Mouse (Mus musculus) intestine, embryonic 15.5 days (tissue): ENCODE data around the gene Cdh3. TPM values are rescaled to one million over a fixed set of nuclear protein-coding genes. Genes with fewer than 3 reads are reported as not detected.
"Not testable (repeated sequence)": the region's sequence is repeated elsewhere in the genome, so short reads cannot be mapped to it uniquely, and the experiment has no call there.

Experiments used
- ATAC-seq: fragments of 200-750 bp; cut with Nextera tagmentation; 2 replicates; pipeline ENCODE4 v1.8.0; 2017; ENCODE audit warnings: moderate TSS enrichment, moderate library complexity
- H3K27ac ChIP-seq: fragments of 300-500 bp; sonication (generic); 2 replicates; pipeline ENCODE4 v1.5.1; 2015; ENCODE audit warnings: mild to moderate bottlenecking, inconsistent platforms
- H3K27me3 ChIP-seq: fragments of 300-500 bp; sonication (generic); replicated peaks from 2 replicates; pipeline ENCODE4 v1.6.1; 2015; ENCODE audit warnings: inconsistent platforms
- H3K36me3 ChIP-seq: fragments of 300-500 bp; sonication (generic); 2 replicates; pipeline ENCODE4 v1.6.1; 2015; ENCODE audit warnings: inconsistent platforms
- H3K4me1 ChIP-seq: fragments of 300-500 bp; sonication (generic); replicated peaks from 2 replicates; pipeline ENCODE4 v1.6.1; 2015; ENCODE audit warnings: inconsistent platforms
- H3K4me2 ChIP-seq: fragments of 300-500 bp; sonication (generic); replicated peaks from 2 replicates; pipeline ENCODE4 v1.6.1; 2015; ENCODE audit warnings: mild to moderate bottlenecking, inconsistent platforms
- H3K4me3 ChIP-seq: fragments of 300-500 bp; sonication (generic); replicated peaks from 2 replicates; pipeline ENCODE4 v1.5.1; 2015; ENCODE audit warnings: inconsistent platforms
- H3K9ac ChIP-seq: fragments of 300-500 bp; sonication (generic); 2 replicates; pipeline ENCODE4 v1.6.1; 2015; ENCODE audit warnings: inconsistent platforms
- H3K9me3 ChIP-seq: fragments of 300-500 bp; sonication (generic); 2 replicates; pipeline ENCODE4 v1.6.1; 2016; ENCODE audit warnings: inconsistent platforms
- WGBS: fragments of 180-500 bp; shearing (Covaris S2); methylation state at CpG from one replicate; pipeline ENCODE4 v1.1.7; 2015; 5-methylcytosine and 5-hydroxymethylcytosine counted together
- polyA plus RNA-seq: library from polyadenylated mRNA; unstranded; fragments of >200 nt; fragmentation: Nextera tagmentation; extraction: Ambion mirVana; gene quantifications from 2 replicates; pipeline ENCODE4 v1.2.1, GENCODE M21; 2015

Cdh3 gene
- polyA plus RNA-seq, 1 experiment from 2014 or later = 17.5 TPM

GRCm38 (mm10) chr8:106581344-106582088 lies 70.8 kb downstream of the Cdh3 start:
- Histone ChIP-seq H3K9ac (no peak overlapping the region), H3K27ac (peak overlapping the region; percentile 67; the same call in 1 of the 2 replicates), H3K27me3 (no peaks in the 10 kb centered on the region), H3K36me3 (no peaks in the 10 kb centered on the region), H3K4me2 (no peak overlapping the region), H3K9me3 (no peaks in the 10 kb centered on the region), H3K4me3 (no peak overlapping the region), H3K4me1 (peaks cover 13% of the 10 kb centered on the region)
- peak; percentile 53 for ATAC-seq
- WGBS = 56% methylated on average over 6 of the region's 6 CpGs

DNA sequence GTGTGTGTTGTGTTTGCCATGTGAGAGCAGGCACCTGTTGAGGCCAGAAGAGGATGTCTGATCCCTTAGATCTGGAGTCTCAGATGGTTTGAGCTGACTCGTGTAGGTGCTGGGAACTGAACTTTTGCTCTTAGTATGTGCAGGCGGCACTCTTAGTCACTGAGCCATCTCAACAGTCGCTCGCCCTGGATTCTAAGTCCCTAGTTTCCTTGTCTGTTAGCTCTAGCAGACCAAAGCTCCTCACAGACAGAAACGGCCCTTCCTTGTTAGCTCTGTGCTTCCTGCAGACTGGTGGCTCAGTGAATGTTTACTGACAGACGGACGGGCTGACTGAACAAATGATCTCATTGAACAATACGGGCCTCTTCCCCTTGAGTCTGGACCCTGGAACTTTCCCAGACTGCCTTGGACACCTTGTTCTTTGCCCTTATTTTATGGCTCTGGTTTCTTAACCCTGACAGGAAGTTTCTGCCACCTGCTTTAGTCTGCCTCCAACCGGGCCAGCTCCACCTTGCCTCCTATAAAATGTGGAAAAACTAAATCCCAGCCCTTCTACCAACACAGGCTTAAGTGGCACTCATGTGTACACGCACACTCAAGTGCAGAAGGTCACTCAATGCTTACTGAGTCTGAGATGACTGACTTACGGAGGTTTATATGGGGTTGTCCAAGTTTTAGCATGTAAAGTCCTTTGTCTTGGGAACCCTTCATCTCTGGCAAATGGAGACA lies 74.4 kb downstream of the Cdh3 start:
- Histone ChIP-seq H3K4me3 (no peak overlapping the region), H3K27me3 (no peaks in the 10 kb centered on the region), H3K27ac (peak overlapping the region; percentile 87), H3K4me2 (no peak overlapping the region), H3K4me1 (peaks cover 3% of the 10 kb centered on the region; the same call in 1 of the 2 replicates), H3K9ac (no peak overlapping the region), H3K9me3 (no peaks in the 10 kb centered on the region), H3K36me3 (no peaks in the 10 kb centered on the region)
- ATAC-seq = peak; percentile 89
- 43% methylated on average over 11 of the region's 11 CpGs for WGBS

DNA sequence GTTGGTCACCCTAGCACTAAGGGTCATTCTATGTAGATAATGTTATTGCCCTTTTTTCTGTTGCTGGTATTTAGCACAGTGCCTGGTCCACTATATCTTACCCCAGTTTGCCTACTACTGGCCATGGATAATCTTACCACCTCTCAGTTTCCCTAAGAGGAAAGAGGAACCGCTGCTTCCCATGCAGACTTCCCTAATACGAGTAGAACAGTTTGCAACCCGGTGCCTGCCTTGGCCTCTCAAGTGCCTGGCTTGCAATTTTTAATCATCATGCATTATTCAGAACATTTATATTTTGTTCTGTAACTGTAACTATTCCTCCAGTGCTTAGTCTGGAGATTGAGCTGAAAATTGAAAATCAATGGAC lies 75.0 kb downstream of the Cdh3 start:
- no peak overlapping the region for H3K4me2 ChIP-seq
- H3K4me1 ChIP-seq = peaks cover 3% of the 10 kb centered on the region; the same call in 1 of the 2 replicates
- peak overlapping the region; percentile 80 for H3K27ac ChIP-seq
- H3K27me3 ChIP-seq = no peaks in the 10 kb centered on the region
- no peak overlapping the region for H3K4me3 ChIP-seq
- H3K9ac ChIP-seq = no peak overlapping the region
- H3K9me3 ChIP-seq = no peaks in the 10 kb centered on the region
- no peaks in the 10 kb centered on the region for H3K36me3 ChIP-seq
- 84% methylated on average over 3 of the region's 3 CpGs for WGBS
- no peak for ATAC-seq

DNA sequence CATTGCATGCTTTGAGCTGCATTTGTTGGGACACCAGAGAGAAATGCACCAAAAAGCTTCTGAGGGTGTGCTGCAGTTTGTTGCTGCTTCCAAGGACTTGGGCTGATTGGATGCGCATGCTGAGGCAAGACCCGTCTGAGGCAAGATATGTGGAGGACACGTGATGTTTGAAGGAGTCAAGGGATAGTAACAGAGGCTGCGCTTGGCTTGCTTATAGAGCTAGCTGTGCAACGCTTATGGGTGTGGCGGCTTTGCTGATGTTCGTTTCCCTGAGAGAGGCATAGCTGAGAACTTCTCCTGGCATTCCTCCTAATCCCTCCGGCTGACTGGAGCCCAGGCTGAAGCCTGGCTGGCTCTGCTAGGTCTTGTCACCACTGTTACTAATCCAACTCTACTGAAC lies 76.2 kb downstream of the Cdh3 start:
- Histone ChIP-seq H3K4me3 (no peak overlapping the region), H3K36me3 (no peaks in the 10 kb centered on the region), H3K27me3 (no peaks in the 10 kb centered on the region), H3K4me1 (no peaks in the 10 kb centered on the region; the same call in 1 of the 2 replicates), H3K27ac (no peak overlapping the region), H3K4me2 (no peak overlapping the region), H3K9me3 (no peaks in the 10 kb centered on the region), H3K9ac (no peak overlapping the region)
- 75% methylated on average over 8 of the region's 8 CpGs for WGBS
- no peak for ATAC-seq

DNA sequence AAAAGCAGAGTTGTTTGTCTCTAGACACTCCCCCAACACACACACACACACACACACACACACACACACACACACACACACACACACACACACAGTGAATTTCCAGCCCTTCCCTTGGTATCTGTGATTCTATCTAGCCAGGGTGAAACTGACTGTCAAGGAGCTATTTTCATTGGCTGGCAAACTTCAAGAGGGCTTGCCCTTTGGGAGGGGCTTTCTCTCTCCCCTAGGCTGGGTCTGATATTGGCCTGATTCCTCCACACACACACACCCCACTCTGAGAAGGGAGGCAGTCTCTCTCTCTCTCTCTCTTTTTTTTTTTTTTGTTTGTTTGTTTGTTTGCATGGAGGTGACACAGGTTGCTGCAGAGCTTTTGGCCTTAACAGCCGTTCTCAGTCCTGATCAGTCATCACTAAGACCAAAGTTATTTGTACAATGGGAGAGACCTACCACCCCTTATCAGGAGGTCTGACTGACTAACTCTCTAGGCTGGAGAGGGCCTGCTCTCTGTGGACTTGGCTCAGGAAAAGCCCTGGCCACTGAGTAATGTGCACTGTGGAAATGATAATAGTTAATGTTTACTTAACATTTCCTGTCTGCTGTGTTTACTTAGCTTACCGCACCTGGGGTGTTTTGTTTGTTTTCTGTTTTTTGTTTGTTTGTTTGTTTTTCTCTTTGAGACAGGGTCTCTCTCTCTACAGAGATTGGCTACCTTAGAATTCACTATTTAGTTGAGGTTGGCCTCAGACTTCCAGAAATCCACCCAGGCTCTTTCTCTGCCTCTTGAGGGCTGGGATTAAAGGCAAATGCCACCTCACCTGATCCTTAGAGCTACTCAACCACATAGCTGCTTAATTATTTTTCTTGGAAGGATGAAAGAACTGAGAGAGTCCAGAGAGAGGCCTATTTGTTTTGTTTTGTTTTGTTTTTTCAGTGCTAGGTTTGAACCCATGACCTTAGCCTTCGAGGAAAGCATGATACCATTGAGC lies 78.0 kb downstream of the Cdh3 start:
- peak; percentile 21; the same call in 1 of the 2 replicates for ATAC-seq
- no peaks in the 10 kb centered on the region for H3K9me3 ChIP-seq
- H3K4me2 ChIP-seq = no peak overlapping the region
- no peaks in the 10 kb centered on the region for H3K36me3 ChIP-seq
- no peaks in the 10 kb centered on the region; the same call in 1 of the 2 replicates for H3K4me1 ChIP-seq
- no peak overlapping the region for H3K4me3 ChIP-seq
- no peaks in the 10 kb centered on the region for H3K27me3 ChIP-seq
- WGBS = 48% methylated on average over 3 of the region's 3 CpGs
- H3K27ac ChIP-seq = peak overlapping the region; percentile 54
- no peak overlapping the region for H3K9ac ChIP-seq

DNA sequence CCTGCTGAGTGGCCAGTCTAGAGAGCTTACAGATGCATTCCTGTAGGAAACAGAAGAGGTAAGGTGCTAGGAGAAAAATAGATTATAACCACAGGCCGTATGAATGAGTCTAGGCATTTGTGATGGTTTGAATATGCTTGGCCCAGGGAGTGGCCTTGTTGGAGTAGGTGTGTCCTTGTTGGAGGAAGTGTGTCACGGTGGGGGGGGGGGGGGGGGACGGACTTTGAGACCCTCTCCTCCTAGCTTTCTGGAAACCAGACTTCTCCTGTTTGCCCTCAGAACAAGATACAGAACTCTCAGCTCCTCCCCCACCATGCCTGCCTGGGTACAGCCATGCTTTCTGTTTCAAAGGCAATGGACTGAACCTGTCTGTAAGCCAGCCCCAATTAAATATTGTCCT lies 81.8 kb downstream of the Cdh3 start:
- peak; percentile 60 for ATAC-seq
- H3K9ac ChIP-seq = no peak overlapping the region
- no peaks in the 10 kb centered on the region for H3K27me3 ChIP-seq
- no peaks in the 10 kb centered on the region for H3K36me3 ChIP-seq
- H3K27ac ChIP-seq = no peak overlapping the region
- H3K4me1 ChIP-seq = no peaks in the 10 kb centered on the region; the same call in 1 of the 2 replicates
- H3K9me3 ChIP-seq = no peaks in the 10 kb centered on the region
- no peak overlapping the region for H3K4me3 ChIP-seq
- H3K4me2 ChIP-seq = no peak overlapping the region
- WGBS = 49% methylated on average over 3 of the region's 3 CpGs

GRCm38 (mm10) chr8:106595623-106596022 lies 84.9 kb downstream of the Cdh3 start:
- H3K4me1 ChIP-seq, H3K9ac ChIP-seq, H3K9me3 ChIP-seq, H3K27ac ChIP-seq, H3K27me3 ChIP-seq, H3K4me2 ChIP-seq, ATAC-seq, H3K4me3 ChIP-seq, H3K36me3 ChIP-seq: not testable (repeated sequence)
- WGBS = 86% methylated on average over 3 of the region's 3 CpGs

DNA sequence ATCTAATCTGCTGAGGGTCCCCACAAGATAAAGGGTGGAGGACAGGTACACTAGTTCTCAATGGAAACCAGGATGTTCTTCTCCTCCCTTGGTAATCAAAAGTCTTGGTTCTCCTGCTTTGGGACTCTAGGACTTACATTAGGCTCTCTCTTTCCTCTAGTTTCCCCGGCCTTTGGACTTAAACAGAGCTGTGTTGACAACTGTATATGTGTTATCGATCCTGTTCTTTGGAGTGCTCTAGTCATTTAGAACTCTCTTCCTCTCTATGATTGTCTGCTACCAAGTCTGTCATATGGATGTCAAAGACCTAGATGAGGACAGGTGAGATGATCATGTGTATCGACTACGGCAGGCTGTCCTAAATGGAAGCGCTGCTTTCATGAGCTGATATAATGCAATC lies 86.4 kb downstream of the Cdh3 start:
- ATAC-seq = no peak
- no peak overlapping the region for H3K27ac ChIP-seq

GRCm38 (mm10) chr8:106599265-106599979 lies 88.7 kb downstream of the Cdh3 start:
- no peaks in the 10 kb centered on the region for H3K9me3 ChIP-seq
- 34% methylated on average over 7 of the region's 7 CpGs for WGBS
- H3K4me3 ChIP-seq = no peak overlapping the region
- ATAC-seq = peak; percentile 40
- peaks cover 18% of the 10 kb centered on the region for H3K27me3 ChIP-seq
- no peak overlapping the region for H3K4me2 ChIP-seq
- H3K9ac ChIP-seq = no peak overlapping the region
- no peaks in the 10 kb centered on the region for H3K36me3 ChIP-seq
- peaks cover 10% of the 10 kb centered on the region; the same call in 1 of the 2 replicates for H3K4me1 ChIP-seq
- peak overlapping the region; percentile 48 for H3K27ac ChIP-seq

More for the DNA sequence above, 86.4 kb downstream of the Cdh3 start:
- WGBS = 86% methylated on average over 5 of the region's 5 CpGs
- Histone ChIP-seq H3K36me3 (no peaks in the 10 kb centered on the region), H3K9me3 (no peaks in the 10 kb centered on the region), H3K4me2 (no peak overlapping the region), H3K4me3 (no peak overlapping the region), H3K9ac (no peak overlapping the region), H3K4me1 (no peaks in the 10 kb centered on the region), H3K27me3 (peaks cover 3% of the 10 kb centered on the region; the same call in 1 of the 2 replicates)

- under 1% methylated on average over 51 of the region's 53 CpGs for WGBS
- Histone ChIP-seq H3K36me3 (no peaks in the 10 kb centered on the region), H3K9ac (peak within 1 kb of the TSS; percentile 71), H3K4me2 (peak within 1 kb of the TSS; percentile 75), H3K27me3 (peaks cover 24% of the 10 kb centered on the region), H3K4me1 (peaks cover 11% of the 10 kb centered on the region; the same call in 1 of the 2 replicates), H3K9me3 (no peaks in the 10 kb centered on the region), H3K4me3 (peak within 1 kb of the TSS; percentile 56), H3K27ac (peak within 1 kb of the TSS; percentile 81)
- peak; percentile 93 for ATAC-seq
Observed at GRCm38 (mm10) chr8:106603131-106603819, 92.6 kb downstream of the Cdh3 start, which contains the start of gene Cdh1. Gene Cdh1, plus strand, starts transcription at chr8:106603351.

DNA sequence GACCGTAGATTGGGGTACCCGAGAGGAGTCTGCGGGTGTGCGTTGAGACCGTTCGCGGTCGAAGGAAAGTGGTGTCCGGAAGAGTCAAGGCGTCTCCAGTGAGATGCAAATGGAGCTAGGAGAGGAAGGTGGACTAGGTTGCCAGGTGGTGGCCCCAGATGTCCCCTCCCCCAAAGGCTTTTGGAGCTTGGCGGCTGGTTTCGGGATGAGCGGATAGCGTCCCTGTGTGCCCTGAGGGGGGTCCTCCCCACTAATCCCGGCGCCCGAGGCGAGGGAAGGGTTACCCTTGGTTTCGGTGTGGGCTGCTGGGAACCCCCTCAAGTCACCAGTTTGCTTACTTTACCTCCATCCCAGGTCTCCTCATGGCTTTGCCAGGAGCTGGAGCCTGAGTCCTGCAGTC lies 93.2 kb downstream of the Cdh3 start:
- ATAC-seq = no peak
- 1% methylated on average over 19 of the region's 19 CpGs for WGBS
- H3K27me3 ChIP-seq = peaks cover 24% of the 10 kb centered on the region

More for the DNA sequence above, 93.2 kb downstream of the Cdh3 start:
- Histone ChIP-seq H3K4me2 (peak overlapping the region; percentile 75), H3K27ac (peak overlapping the region; percentile 81), H3K9ac (peak overlapping the region; percentile 71), H3K36me3 (no peaks in the 10 kb centered on the region), H3K4me1 (peaks cover 15% of the 10 kb centered on the region; the same call in 1 of the 2 replicates), H3K9me3 (no peaks in the 10 kb centered on the region), H3K4me3 (peak overlapping the region; percentile 56)
